Mouse (Mus musculus): Measurements from ENCODE around the gene Tbx19.

DNA sequence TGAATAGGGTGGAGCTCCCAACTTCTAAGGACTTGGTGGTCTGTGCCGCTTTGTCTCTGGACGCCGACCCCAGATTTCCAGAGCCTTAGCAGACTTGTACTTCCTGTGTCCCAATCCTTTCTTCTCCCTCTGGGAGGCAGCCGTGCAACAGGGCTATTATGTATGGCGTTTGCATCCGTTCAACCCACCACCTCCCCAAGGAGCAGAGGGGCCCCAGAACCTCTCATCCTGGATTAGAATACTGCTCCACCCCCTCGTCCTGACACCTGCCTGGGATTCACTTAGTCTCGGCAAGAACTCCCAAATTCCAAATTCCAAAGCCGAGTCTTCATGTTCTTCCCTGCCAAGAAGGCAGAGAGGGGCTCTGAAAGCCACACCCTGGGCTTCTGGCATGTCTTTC, 40.8 kb downstream of the Tbx19 start:
- TF ChIP-seq POLR2A (IDR thresholded peaks at IDR 0.05; ENCODE audit: low read depth, low read length) (no peak), CTCF (IDR thresholded peaks at IDR 0.05; ENCODE audit: borderline replicate concordance, insufficient read depth, low read length) (no peak)
